In genomic region chr12:71073113-71073730, GRCm38 (mm10) we compare ENCODE assay signal across 9 mouse cellular contexts. TPM values are rescaled to one million over a fixed set of nuclear protein-coding genes. Genes with fewer than 3 reads are reported as not detected.
DNase-seq lines count a peak whose midpoint lies in the region; ATAC-seq and TF ChIP-seq lines count a peak whose summit lies in the region.
"Had no signal": no experiment of that assay in that cellular context is flagged by ENCODE, and none has a peak within 500 bp of the region (broad histone marks: within the 10 kb centered on the region; RNA-seq: fewer than 3 reads in every experiment).

No protein-coding gene starts in this region.

- TF ChIP-seq CTCF in G1E (IDR thresholded peaks at IDR 0.05; ENCODE audit: low read depth, low read length) = no peak

- no peak overlapping the region for H3K4me3 ChIP-seq in G1E (ENCODE audit: low read depth, low read length)
- H3K4me3 ChIP-seq in limb, embryonic 14.5 days (replicated peaks; ENCODE audit: low read length) = no peak overlapping the region

- H3K9ac ChIP-seq in limb, embryonic 14.5 days (ENCODE audit: low read depth, low read length, severe bottlenecking) = no peak overlapping the region

- ATAC-seq in G1E (ENCODE audit: extremely low read depth, insufficient number of reproducible peaks, low FRiP score, poor library complexity, severe bottlenecking) = peak; percentile 57
- ATAC-seq in inflammation-experienced regulatory T-cells, adult 6 months = peak; percentile 38
- ATAC-seq in limb, embryonic 14.5 days (ENCODE audit: low FRiP score, low read depth) = no peak

- no peak overlapping the region for H3K27ac ChIP-seq in limb, embryonic 14.5 days (replicated peaks; ENCODE audit: low read depth, low read length)

- H3K4me1 ChIP-seq in G1E (ENCODE audit: insufficient read depth, low read depth, low read length) = 0 out of 2 replicates have a peak, but pooled peaks cover 2% of the 10 kb centered on the region
- H3K4me1 ChIP-seq in limb, embryonic 14.5 days (ENCODE audit: control insufficient read depth, insufficient read depth, low read length) = no peaks in the 10 kb centered on the region

- no peaks in the 10 kb centered on the region for H3K9me3 ChIP-seq in G1E (replicated peaks)
- H3K9me3 ChIP-seq in limb, embryonic 14.5 days (ENCODE audit: control insufficient read depth, low read length) = no peaks in the 10 kb centered on the region

- H3K4me2 ChIP-seq in limb, embryonic 14.5 days (replicated peaks; ENCODE audit: low read depth, low read length, severe bottlenecking) = no peak overlapping the region

- TF ChIP-seq POLR2A in limb, embryonic 14.5 days (IDR thresholded peaks at IDR 0.05; ENCODE audit: borderline replicate concordance, extremely low read depth, insufficient read depth, insufficient read length) = no peak

- no peaks in the 10 kb centered on the region for H3K27me3 ChIP-seq in G1E (ENCODE audit: insufficient read depth, low read length)
- no peaks in the 10 kb centered on the region for H3K27me3 ChIP-seq in limb, embryonic 14.5 days (ENCODE audit: control insufficient read depth, insufficient read depth, low read length)
- no peaks in the 10 kb centered on the region for H3K27me3 ChIP-seq in splenic B cell, adult 2 months (ENCODE audit: control insufficient read depth, insufficient read depth, low read length, poor library complexity, severe bottlenecking)

- 62% methylated on average over 12 of the region's 12 CpGs for WGBS in limb, embryonic 14.5 days

- H3K36me3 ChIP-seq in G1E (replicated peaks) = peaks cover 84% of the 10 kb centered on the region
- peaks cover 76% of the 10 kb centered on the region for H3K36me3 ChIP-seq in limb, embryonic 14.5 days (ENCODE audit: control insufficient read depth, insufficient read depth, low read length)
- H3K36me3 ChIP-seq in splenic B cell, adult 2 months (ENCODE audit: control insufficient read depth, insufficient read depth, low read length, poor library complexity, severe bottlenecking) = peaks cover 32% of the 10 kb centered on the region

- DNase-seq in left cerebral cortex, adult 18-20 months (ENCODE audit: low spot score in 2 of 2) = peak; percentile 17 to 30
- DNase-seq in left cerebral cortex, adult 8-10 months (ENCODE audit: low spot score in 2 of 2) = no peak
- peak; percentile 21 for DNase-seq in G1E (ENCODE audit: low spot score)
- DNase-seq in cerebellum, postnatal 10 days = peak; percentile 58 to 59
- DNase-seq in limb, embryonic 14.5 days (ENCODE audit: low spot score) = peak; percentile 19
- DNase-seq in splenic B cell, adult 2 months (ENCODE audit: low read depth, low spot score) = peak; percentile 48
- DNase-seq in gastrocnemius, adult 18-20 months (ENCODE audit: low spot score) = no peak

RNA-seq across cellular contexts. Expression of gene Tomm20l, which starts 38.0 kb away (rescaled TPM):
- total RNA-seq in left cerebral cortex, adult 18-20 months (2021) = not detected
- not detected for total RNA-seq in left cerebral cortex, adult 8-10 months (2022)
- total RNA-seq in G1E (2014; fragmentation: Nextera tagmentation) (not detected in 2 replicates), G1E (2017) (not detected in 2 replicates)
- not detected in 2 replicates for polyA plus RNA-seq in G1E (2012)
- polyA plus RNA-seq in inflammation-experienced regulatory T-cells, adult 6 months (2017; shearing (Covaris generic)) = not detected
- not detected in 2 replicates for polyA plus RNA-seq in limb, embryonic 14.5 days (2012; rRNA removed)
- polyA plus RNA-seq in limb, embryonic 14.5 days (2014; fragmentation: Nextera tagmentation; extraction: Ambion mirVana) = not detected in 2 replicates
- total RNA-seq in gastrocnemius, adult 18-20 months (2021) = not detected
- polyA plus RNA-seq: heart, embryonic 14.5 days had no signal

RNA-seq across cellular contexts. Expression of gene Arid4a, which starts 57.4 kb away (rescaled TPM):
- 10 to 100 TPM; 37.2 to 38.9 TPM for total RNA-seq in left cerebral cortex, adult 18-20 months (2021)
- total RNA-seq in left cerebral cortex, adult 8-10 months (2022) = 10 to 100 TPM; 30.3 to 37.8 (median 35.9) TPM
- 55.4 and 57.4 TPM in 2 replicates for total RNA-seq in G1E (2014; fragmentation: Nextera tagmentation)
- 44.5 and 57.5 TPM in 2 replicates for total RNA-seq in G1E (2017)
- 11.7 and 12.4 TPM in 2 replicates for polyA plus RNA-seq in G1E (2012)
- polyA plus RNA-seq in inflammation-experienced regulatory T-cells, adult 6 months (2017; shearing (Covaris generic)) = 100 to 1,000 TPM in 1 of 3 experiments, 10 to 100 TPM in 2; 83.6 to 104 (median 99.6) TPM
- polyA plus RNA-seq in limb, embryonic 14.5 days (2012; rRNA removed) = 7.3 and 11.7 TPM in 2 replicates
- polyA plus RNA-seq in limb, embryonic 14.5 days (2014; fragmentation: Nextera tagmentation; extraction: Ambion mirVana) = 32.2 and 40.8 TPM in 2 replicates
- total RNA-seq in gastrocnemius, adult 18-20 months (2021) = 1 to 10 TPM; 8.9 to 9.0 TPM

Comparison
In these comparisons a context has a peak if more than half of its experiments do, and no peak if none do; other contexts are left out.
1. DNase-seq: peak in left cerebral cortex, adult 18-20 months (2 of 2), G1E (single experiment), cerebellum, postnatal 10 days (2 of 2), limb, embryonic 14.5 days (single experiment) and splenic B cell, adult 2 months (single experiment); none in left cerebral cortex, adult 8-10 months (0 of 2) and gastrocnemius, adult 18-20 months (single experiment).